Mouse (Mus musculus) left cerebral cortex, adult 18-20 months (tissue): ENCODE results near the gene Spcs2. TPM values are rescaled to one million over a fixed set of nuclear protein-coding genes. Genes with fewer than 3 reads are reported as not detected.
A peak's percentile ranks its signal among the peaks of the same experiment; 100 is the strongest.
"Not testable (repeated sequence)": the region's sequence is repeated elsewhere in the genome, so short reads cannot be mapped to it uniquely, and the experiment has no call there.

Source experiments
- DNase-seq, 2 experiments: peaks; one replicate each; pipeline ENCODE4 v3.0.0; 2021 to 2022; ENCODE audit warnings: low spot score in 2 of 2, mixed read lengths in 1 of 2
- total RNA-seq, 2 experiments: library from RNA; stranded (reverse); gene quantifications; 2 replicates each; pipeline ENCODE4 v1.2.3; 2021

Gene Spcs2
- total RNA-seq, 2 experiments from 2014 or later = 86.3 to 96.7 TPM

GRCm38 (mm10) chr7:99825511-99825910, 37.8 kb downstream of the Spcs2 start:
- no peak for DNase-seq

- DNase-seq = no peak
Observed at GRCm38 (mm10) chr7:99824649-99825483, 38.4 kb downstream of the Spcs2 start.

GRCm38 (mm10) chr7:99823045-99823663, 40.1 kb downstream of the Spcs2 start:
- DNase-seq = no peak

GRCm38 (mm10) chr7:99822426-99822825, 40.8 kb downstream of the Spcs2 start:
- DNase-seq = no peak

GRCm38 (mm10) chr7:99821953-99822352, 41.3 kb downstream of the Spcs2 start:
- no peak for DNase-seq

- not testable (repeated sequence) for DNase-seq
Observed at GRCm38 (mm10) chr7:99818181-99818725, 45.0 kb downstream of the Spcs2 start.

- peak; percentile 39 to 54 for DNase-seq
Observed at GRCm38 (mm10) chr7:99813394-99813793, 49.9 kb downstream of the Spcs2 start.

GRCm38 (mm10) chr7:99811661-99812060, 51.6 kb downstream of the Spcs2 start:
- DNase-seq = no peak

- DNase-seq = no peak
Observed at GRCm38 (mm10) chr7:99810814-99811213, 52.4 kb downstream of the Spcs2 start.

GRCm38 (mm10) chr7:99807043-99807442, 56.2 kb downstream of the Spcs2 start:
- DNase-seq = not testable (repeated sequence)

- no peak for DNase-seq
Observed at GRCm38 (mm10) chr7:99805340-99805739, 57.9 kb downstream of the Spcs2 start.

- not testable (repeated sequence) for DNase-seq
Observed at GRCm38 (mm10) chr7:99804033-99804432, 59.2 kb downstream of the Spcs2 start.

- no peak for DNase-seq
Observed at GRCm38 (mm10) chr7:99803535-99803934, 59.7 kb downstream of the Spcs2 start.

GRCm38 (mm10) chr7:99799118-99799517, 64.1 kb downstream of the Spcs2 start:
- no peak for DNase-seq

GRCm38 (mm10) chr7:99797911-99798647, 65.2 kb downstream of the Spcs2 start:
- peak; percentile 67 to 82 for DNase-seq

- DNase-seq = no peak
Observed at GRCm38 (mm10) chr7:99797261-99797660, 66.0 kb downstream of the Spcs2 start.

GRCm38 (mm10) chr7:99796471-99796870, 66.8 kb downstream of the Spcs2 start:
- DNase-seq = no peak

GRCm38 (mm10) chr7:99795192-99795981, 67.9 kb downstream of the Spcs2 start:
- no peak for DNase-seq

GRCm38 (mm10) chr7:99794096-99794495, 69.2 kb downstream of the Spcs2 start:
- DNase-seq = no peak

- no peak for DNase-seq
Observed at GRCm38 (mm10) chr7:99790816-99791215, 72.4 kb downstream of the Spcs2 start.

GRCm38 (mm10) chr7:99788563-99788962, 74.7 kb downstream of the Spcs2 start:
- no peak for DNase-seq
